Comparison of ENCODE assay signal across 18 mouse cellular contexts in the genomic region with DNA sequence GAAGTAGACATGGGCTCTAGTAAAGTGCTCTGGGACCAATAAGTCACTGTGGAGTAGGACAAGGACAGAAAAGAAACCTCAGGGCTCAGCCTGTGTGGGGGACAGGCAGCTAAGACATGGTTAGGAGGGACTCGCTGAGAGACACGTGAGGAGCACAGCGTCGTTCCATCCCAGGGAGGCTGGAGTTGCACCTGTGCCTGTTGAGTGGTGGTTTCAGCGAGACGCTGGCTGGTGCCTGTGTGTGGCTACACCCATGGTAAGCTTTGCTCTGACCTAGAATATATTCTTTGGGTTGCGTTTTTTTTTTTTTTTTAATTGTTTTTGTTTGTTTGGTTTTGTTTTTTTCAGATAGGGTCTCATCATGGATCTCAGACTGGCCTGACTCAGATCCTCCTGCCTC. TPM values are rescaled to one million over a fixed set of nuclear protein-coding genes. Genes with fewer than 3 reads are reported as not detected.
DNase-seq lines count a peak whose midpoint lies in the region; ATAC-seq and TF ChIP-seq lines count a peak whose summit lies in the region.
"Had no signal": no experiment of that assay in that cellular context is flagged by ENCODE, and none has a peak within 500 bp of the region (broad histone marks: within the 10 kb centered on the region; RNA-seq: fewer than 3 reads in every experiment).

No protein-coding gene starts in this region.

- no peak for DNase-seq in hindbrain, embryonic 14.5 days (ENCODE audit: low spot score)
- peak; percentile 57 for DNase-seq in thymus, postnatal 4 days
- DNase-seq in thymus, postnatal 25 days, result no peak
- DNase-seq in lung, postnatal 14 days, result no peak
- DNase-seq in embryo, embryonic 9.5 days (ENCODE audit: extremely low spot score), result no peak
- DNase-seq: adrenal gland, adult 8-10 months; cerebellum, adult 18-20 months; kidney, adult 11 months; kidney, postnatal 14 days; layer of hippocampus, adult 9-11 months; lung, postnatal 10 days; right cerebral cortex, adult 18-20 months had no signal

- H3K36me3 ChIP-seq in hindbrain, embryonic 12.5 days, result peaks cover 45% of the 10 kb centered on the region
- peaks cover 34% of the 10 kb centered on the region for H3K36me3 ChIP-seq in hindbrain, embryonic 14.5 days (replicated peaks; ENCODE audit: control insufficient read depth, insufficient read depth)
- peaks cover 48% of the 10 kb centered on the region for H3K36me3 ChIP-seq in intestine, postnatal 0 days (ENCODE audit: control insufficient read depth, insufficient read depth)

- no peaks in the 10 kb centered on the region for H3K27me3 ChIP-seq in hindbrain, embryonic 12.5 days
- H3K27me3 ChIP-seq in hindbrain, embryonic 14.5 days (ENCODE audit: control insufficient read depth, insufficient read depth, low read length), result no peaks in the 10 kb centered on the region
- H3K27me3 ChIP-seq in intestine, postnatal 0 days (replicated peaks; ENCODE audit: control insufficient read depth, insufficient read depth, low read length), result no peaks in the 10 kb centered on the region
- H3K27me3 ChIP-seq: embryonic facial prominence, embryonic 15.5 days; limb, embryonic 13.5 days; liver, embryonic 15.5 days had no signal

- no peak overlapping the region for H3K4me3 ChIP-seq in hindbrain, embryonic 12.5 days
- H3K4me3 ChIP-seq in hindbrain, embryonic 14.5 days (replicated peaks; ENCODE audit: low read length), result no peak overlapping the region
- H3K4me3 ChIP-seq in intestine, postnatal 0 days (ENCODE audit: low read depth, low read length), result no peak overlapping the region
- H3K4me3 ChIP-seq: embryonic facial prominence, embryonic 15.5 days; limb, embryonic 13.5 days; liver, embryonic 15.5 days had no signal

- TF ChIP-seq CTCF in intestine, postnatal 0 days (IDR thresholded peaks at IDR 0.05; ENCODE audit: low read depth), result no peak

- peak overlapping the region; percentile 98 for H3K27ac ChIP-seq in hindbrain, embryonic 12.5 days
- no peak overlapping the region for H3K27ac ChIP-seq in hindbrain, embryonic 14.5 days
- peak overlapping the region; percentile 92 for H3K27ac ChIP-seq in intestine, postnatal 0 days (ENCODE audit: low read depth, low read length)
- H3K27ac ChIP-seq: embryonic facial prominence, embryonic 15.5 days; limb, embryonic 13.5 days; liver, embryonic 15.5 days had no signal

- H3K9me3 ChIP-seq in hindbrain, embryonic 12.5 days (replicated peaks), result no peaks in the 10 kb centered on the region
- H3K9me3 ChIP-seq in hindbrain, embryonic 14.5 days (ENCODE audit: control insufficient read depth, low read length), result no peaks in the 10 kb centered on the region
- H3K9me3 ChIP-seq in intestine, postnatal 0 days (ENCODE audit: control insufficient read depth), result no peaks in the 10 kb centered on the region
- H3K9me3 ChIP-seq: embryonic facial prominence, embryonic 15.5 days; liver, embryonic 15.5 days had no signal

- no peak overlapping the region for H3K9ac ChIP-seq in hindbrain, embryonic 12.5 days
- no peak overlapping the region for H3K9ac ChIP-seq in hindbrain, embryonic 14.5 days
- H3K9ac ChIP-seq in intestine, postnatal 0 days (ENCODE audit: low read depth, low read length), result no peak overlapping the region
- H3K9ac ChIP-seq: embryonic facial prominence, embryonic 15.5 days; limb, embryonic 13.5 days; liver, embryonic 15.5 days had no signal

- no peak for ATAC-seq in hindbrain, embryonic 12.5 days (ENCODE audit: low FRiP score)
- ATAC-seq in hindbrain, embryonic 14.5 days (ENCODE audit: low FRiP score), result no peak
- ATAC-seq in intestine, postnatal 0 days, result no peak
- ATAC-seq: CD4-positive, CD25-positive, alpha-beta regulatory T cell, adult 4 months had no signal

- 91% methylated on average over 7 of the region's 7 CpGs for WGBS in hindbrain, embryonic 12.5 days
- WGBS in hindbrain, embryonic 14.5 days, result 92% methylated on average over 7 of the region's 7 CpGs
- 72% methylated on average over 7 of the region's 7 CpGs for WGBS in intestine, postnatal 0 days

- peaks cover 67% of the 10 kb centered on the region for H3K4me1 ChIP-seq in hindbrain, embryonic 12.5 days
- peaks cover 38% of the 10 kb centered on the region for H3K4me1 ChIP-seq in hindbrain, embryonic 14.5 days (replicated peaks; ENCODE audit: control insufficient read depth, insufficient read depth, low read length)
- peaks cover 45% of the 10 kb centered on the region for H3K4me1 ChIP-seq in intestine, postnatal 0 days (replicated peaks; ENCODE audit: control insufficient read depth, insufficient read depth, low read length)

- no peak overlapping the region for H3K4me2 ChIP-seq in hindbrain, embryonic 12.5 days (replicated peaks)
- H3K4me2 ChIP-seq in hindbrain, embryonic 14.5 days (replicated peaks), result no peak overlapping the region
- H3K4me2 ChIP-seq in intestine, postnatal 0 days (replicated peaks; ENCODE audit: low read depth), result 0 out of 2 replicates have a peak overlapping the region, but pooled peaks have one; percentile 9
- H3K4me2 ChIP-seq: embryonic facial prominence, embryonic 15.5 days; limb, embryonic 13.5 days; liver, embryonic 15.5 days had no signal

RNA-seq across cellular contexts. Expression of gene Coro1c, which starts 32.4 kb away (rescaled TPM):
- 226 and 233 TPM in 2 replicates for polyA plus RNA-seq in hindbrain, embryonic 12.5 days (2016; fragmentation: Nextera tagmentation; extraction: Ambion mirVana)
- 172 and 177 TPM in 2 replicates for polyA plus RNA-seq in hindbrain, embryonic 14.5 days (2014; fragmentation: Nextera tagmentation; extraction: Ambion mirVana)
- polyA plus RNA-seq in intestine, postnatal 0 days (2015; fragmentation: Nextera tagmentation; extraction: Ambion mirVana), result 116 and 127 TPM in 2 replicates

RNA-seq across cellular contexts. Expression of gene Selplg, which starts 43.7 kb away (rescaled TPM):
- 1.3 and 2.3 TPM in 2 replicates for polyA plus RNA-seq in hindbrain, embryonic 12.5 days (2016; fragmentation: Nextera tagmentation; extraction: Ambion mirVana)
- 1.6 and 2.4 TPM in 2 replicates for polyA plus RNA-seq in hindbrain, embryonic 14.5 days (2014; fragmentation: Nextera tagmentation; extraction: Ambion mirVana)
- 2.9 and 3.2 TPM in 2 replicates for polyA plus RNA-seq in intestine, postnatal 0 days (2015; fragmentation: Nextera tagmentation; extraction: Ambion mirVana)
